Mouse (Mus musculus) MEL (cell line): ENCODE data around the gene Slf1. TPM values are rescaled to one million over a fixed set of nuclear protein-coding genes. Genes with fewer than 3 reads are reported as not detected.

Source experiments
- DNase-seq: peaks from one replicate; pipeline ENCODE4 v3.0.0; 2011; ENCODE audit warnings: low read depth, low spot score
- H3K27ac ChIP-seq: 2 replicates; pipeline ENCODE4 v1.5.1; 2012; ENCODE audit warnings: low read depth, mild to moderate bottlenecking, control low read depth, low read length, moderate library complexity; ENCODE audit not compliant: control insufficient read depth
- H3K27me3 ChIP-seq, 2 experiments: fragments of 150-350 bp in 1 of 2; sonication (generic) in 1 of 2; 2 replicates each; pipeline ENCODE4 v1.6.1; 2012; ENCODE audit warnings: low read length in 2 of 2, mild to moderate bottlenecking in 2 of 2, improper control_type of control experiment in 1 of 2, moderate library complexity in 1 of 2; ENCODE audit not compliant: insufficient read depth in 2 of 2, control insufficient read depth in 1 of 2
- H3K36me3 ChIP-seq, 2 experiments: 2 replicates each; pipeline ENCODE4 v1.6.1; 2012 to 2014; ENCODE audit warnings: low read length in 2 of 2, improper control_type of control experiment in 1 of 2, inconsistent platforms in 1 of 2, mild to moderate bottlenecking in 1 of 2; ENCODE audit not compliant: insufficient read depth in 2 of 2, control insufficient read depth in 1 of 2
- H3K4me1 ChIP-seq, 2 experiments: fragments of 150-350 bp in 1 of 2; sonication (generic) in 1 of 2; 2 replicates each; pipeline ENCODE4 v1.6.1; 2012; ENCODE audit warnings: low read length in 2 of 2, improper control_type of control experiment in 1 of 2, mild to moderate bottlenecking in 1 of 2; ENCODE audit not compliant: insufficient read depth in 2 of 2, control insufficient read depth in 1 of 2
- H3K4me3 ChIP-seq, 2 experiments: fragments of 150-350 bp in 1 of 2; sonication (generic) in 1 of 2; 2 replicates each; pipeline ENCODE4 v1.5.1; 2012; ENCODE audit warnings: low read depth in 2 of 2, low read length in 2 of 2, mild to moderate bottlenecking in 2 of 2, moderate library complexity in 2 of 2, control low read depth in 1 of 2, improper control_type of control experiment in 1 of 2; ENCODE audit not compliant: control insufficient read depth in 1 of 2, insufficient read depth in 1 of 2
- H3K79me2 ChIP-seq: 2 replicates; pipeline ENCODE4 v1.6.1; 2012; ENCODE audit warnings: mild to moderate bottlenecking, low read length, moderate library complexity; ENCODE audit not compliant: control insufficient read depth, poor library complexity, insufficient read depth
- H3K9ac ChIP-seq: 2 replicates; pipeline ENCODE4 v1.6.1; 2012; ENCODE audit warnings: low read depth, mild to moderate bottlenecking, control low read depth, low read length, moderate library complexity; ENCODE audit not compliant: control insufficient read depth, poor library complexity, severe bottlenecking
- H3K9me3 ChIP-seq: fragments of 150-350 bp; sonication (generic); replicated peaks from 2 replicates; pipeline ENCODE4 v1.6.1; 2012; ENCODE audit warnings: mild to moderate bottlenecking, low read length, improper control_type of control experiment, moderate library complexity; ENCODE audit not compliant: insufficient read depth
- BHLHE40 ChIP-seq: IDR thresholded peaks from 2 replicates; pipeline ENCODE4 v1.6.1; 2012; ENCODE audit warnings: low read depth, mild to moderate bottlenecking, inconsistent platforms, low read length, improper control_type of control experiment, borderline replicate concordance
- CHD1 ChIP-seq: IDR thresholded peaks from 2 replicates; pipeline ENCODE4 v1.6.1; 2012; ENCODE audit warnings: low read depth, mild to moderate bottlenecking, inconsistent platforms, low read length, improper control_type of control experiment
- CHD2 ChIP-seq: IDR thresholded peaks from 2 replicates; pipeline ENCODE4 v1.6.1; 2011; ENCODE audit warnings: low read length, improper control_type of control experiment
- E2F4 ChIP-seq: IDR thresholded peaks from 2 replicates; pipeline ENCODE4 v1.6.1; 2011; ENCODE audit warnings: low read depth, low read length, improper control_type of control experiment, borderline replicate concordance
- ELF1 ChIP-seq: IDR thresholded peaks from 2 replicates; pipeline ENCODE4 v1.6.1; 2014; ENCODE audit warnings: low read depth, mild to moderate bottlenecking, inconsistent platforms, low read length, improper control_type of control experiment, moderate library complexity
- ETS1 ChIP-seq: IDR thresholded peaks from 2 replicates; pipeline ENCODE4 v1.6.1; 2012; ENCODE audit warnings: low read depth, mild to moderate bottlenecking, inconsistent platforms, low read length, improper control_type of control experiment, moderate library complexity
- GABPA ChIP-seq: IDR thresholded peaks from 2 replicates; pipeline ENCODE4 v1.6.1; 2012; ENCODE audit warnings: low read depth, mild to moderate bottlenecking, inconsistent platforms, low read length, improper control_type of control experiment, moderate library complexity
- GATA1 ChIP-seq: IDR thresholded peaks from 2 replicates; pipeline ENCODE4 v1.6.1; 2011; ENCODE audit warnings: low read depth, low read length, improper control_type of control experiment
- HCFC1 ChIP-seq: IDR thresholded peaks from 2 replicates; pipeline ENCODE4 v1.6.1; 2012; ENCODE audit warnings: low read depth, mild to moderate bottlenecking, inconsistent platforms, low read length, improper control_type of control experiment, moderate library complexity
- KAT2A ChIP-seq: conservative IDR thresholded peaks from 2 replicates; pipeline ENCODE4 v1.6.1; 2012; ENCODE audit warnings: low read depth, low read length, improper control_type of control experiment, inconsistent platforms
- MAX ChIP-seq: IDR thresholded peaks from 2 replicates; pipeline ENCODE4 v1.6.1; 2011; ENCODE audit warnings: low read length, improper control_type of control experiment
- MYB ChIP-seq: IDR thresholded peaks from 2 replicates; pipeline ENCODE4 v1.6.1; 2011; ENCODE audit warnings: mild to moderate bottlenecking, low read depth, low read length, improper control_type of control experiment
- MYC ChIP-seq: IDR thresholded peaks from 2 replicates; pipeline ENCODE4 v1.6.1; 2011; ENCODE audit warnings: low read depth, mild to moderate bottlenecking, low read length, improper control_type of control experiment, moderate library complexity
- NRF1 ChIP-seq: IDR thresholded peaks from 2 replicates; pipeline ENCODE4 v1.6.1; 2014; ENCODE audit warnings: low read depth, mild to moderate bottlenecking, inconsistent platforms, low read length, improper control_type of control experiment, moderate library complexity; ENCODE audit not compliant: poor library complexity, insufficient read depth, severe bottlenecking
- POLR2A ChIP-seq, 2 experiments: IDR thresholded peaks; 2 replicates each; pipeline ENCODE4 v1.6.1; 2011 to 2012; ENCODE audit warnings: low read length in 2 of 2, mild to moderate bottlenecking in 2 of 2, control low read depth in 1 of 2, improper control_type of control experiment in 1 of 2, low read depth in 1 of 2, moderate library complexity in 1 of 2; ENCODE audit not compliant: control insufficient read depth in 1 of 2, insufficient read depth in 1 of 2, poor library complexity in 1 of 2
- POLR2AphosphoS2 ChIP-seq: IDR thresholded peaks from 2 replicates; pipeline ENCODE4 v1.6.1; 2011; ENCODE audit warnings: low read length, improper control_type of control experiment
- RAD21 ChIP-seq: IDR thresholded peaks from 2 replicates; pipeline ENCODE4 v1.6.1; 2011; ENCODE audit warnings: mild to moderate bottlenecking, low read depth, low read length, improper control_type of control experiment
- RCOR1 ChIP-seq: IDR thresholded peaks from 2 replicates; pipeline ENCODE4 v1.6.1; 2012; ENCODE audit warnings: low read depth, mild to moderate bottlenecking, inconsistent platforms, low read length, improper control_type of control experiment
- TAL1 ChIP-seq: IDR thresholded peaks from 2 replicates; pipeline ENCODE4 v1.6.1; 2012; ENCODE audit warnings: mild to moderate bottlenecking, inconsistent platforms, low read length, moderate library complexity, mixed read lengths
- TCF12 ChIP-seq: IDR thresholded peaks from 2 replicates; pipeline ENCODE4 v1.6.1; 2014; ENCODE audit warnings: low read depth, mild to moderate bottlenecking, inconsistent platforms, low read length, improper control_type of control experiment, moderate library complexity
- USF1 ChIP-seq: IDR thresholded peaks from 2 replicates; pipeline ENCODE4 v1.6.1; 2014; ENCODE audit warnings: low read depth, mild to moderate bottlenecking, inconsistent platforms, low read length, improper control_type of control experiment, moderate library complexity
- USF2 ChIP-seq, 2 experiments: IDR thresholded peaks; 2 replicates each; pipeline ENCODE4 v1.6.1; 2011 to 2012; ENCODE audit warnings: improper control_type of control experiment in 2 of 2, low read length in 2 of 2, borderline replicate concordance in 1 of 2, inconsistent platforms in 1 of 2, low read depth in 1 of 2, mild to moderate bottlenecking in 1 of 2; ENCODE audit not compliant: insufficient read depth in 1 of 2
- ZC3H11A ChIP-seq: IDR thresholded peaks from 2 replicates; pipeline ENCODE4 v1.6.1; 2012; ENCODE audit warnings: low read depth, mild to moderate bottlenecking, inconsistent platforms, low read length, improper control_type of control experiment
- ZKSCAN1 ChIP-seq: IDR thresholded peaks from 2 replicates; pipeline ENCODE4 v1.6.1; 2012; ENCODE audit warnings: low read depth, mild to moderate bottlenecking, inconsistent platforms, low read length, improper control_type of control experiment, moderate library complexity
- ZMIZ1 ChIP-seq: IDR thresholded peaks from 2 replicates; pipeline ENCODE4 v1.6.1; 2012; ENCODE audit warnings: low read depth, mild to moderate bottlenecking, inconsistent platforms, low read length, improper control_type of control experiment, moderate library complexity
- ZNF384 ChIP-seq: IDR thresholded peaks from 2 replicates; pipeline ENCODE4 v1.6.1; 2012; ENCODE audit warnings: low read depth, mild to moderate bottlenecking, inconsistent platforms, low read length, improper control_type of control experiment
- polyA plus RNA-seq, 2 experiments: library from polyadenylated mRNA; stranded (reverse) in 1 of 2; unstranded in 1 of 2; fragments of >175 nt in 1 of 2; fragments of >200 nt in 1 of 2; gene quantifications; 2 replicates each; pipeline versions ENCODE4 v1.2.1 to v1.2.4; 2012; ENCODE audit warnings: low replicate concordance in 2 of 2, low read depth in 1 of 2; ENCODE audit not compliant: insufficient read length in 2 of 2, insufficient read depth in 1 of 2, missing spikeins in 1 of 2
- total RNA-seq: library from RNA; depleted of rRNA; stranded (reverse); fragments of 300-350 nt; gene quantifications from 2 replicates; pipeline ENCODE4 v1.2.3, GENCODE M21; 2012

The Slf1 gene
- total and polyA plus RNA-seq, 3 experiments = 16.9 to 20.9 TPM; not detected in 1

GRCm38 (mm10) chr13:77177931-77178330 lies 42.7 kb upstream of the Slf1 start:
- H3K9ac ChIP-seq = no peak overlapping the region
- H3K4me1 ChIP-seq = no peaks in the 10 kb centered on the region; a peak in 1 of 4 replicates
- H3K79me2 ChIP-seq = no peaks in the 10 kb centered on the region
- H3K27me3 ChIP-seq = no peaks in the 10 kb centered on the region
- no peak overlapping the region for H3K4me3 ChIP-seq
- H3K27ac ChIP-seq = no peak overlapping the region
- no peak for DNase-seq
- no peaks in the 10 kb centered on the region for H3K9me3 ChIP-seq
- peaks cover 0 to 3% of the 10 kb centered on the region in 2 experiments; a peak in 2 of 4 replicates for H3K36me3 ChIP-seq
- TF ChIP-seq RAD21 (no peak), POLR2A (IDR thresholded peaks at IDR 0.05; ENCODE audit: control insufficient read depth in 1 of 2, insufficient read depth in 1 of 2, low read depth in 1 of 2, low read length in 2 of 2, poor library complexity in 1 of 2) (no peak), CHD2 (no peak), RCOR1 (no peak), NRF1 (no peak), TAL1 (no peak), ZMIZ1 (no peak), MAX (no peak), TCF12 (no peak), BHLHE40 (no peak), E2F4 (no peak), ZNF384 (no peak), POLR2AphosphoS2 (no peak), ETS1 (no peak), ZKSCAN1 (no peak), HCFC1 (no peak), ELF1 (no peak), USF1 (no peak), GATA1 (no peak), MYC (no peak)

GRCm38 (mm10) chr13:77140890-77141289 lies 5.6 kb upstream of the Slf1 start:
- H3K9me3 ChIP-seq = no peaks in the 10 kb centered on the region
- peaks cover 0 to 2% of the 10 kb centered on the region in 2 experiments; a peak in 2 of 4 replicates for H3K4me1 ChIP-seq
- H3K36me3 ChIP-seq = peaks cover 0 to 5% of the 10 kb centered on the region in 2 experiments; a peak in 2 of 4 replicates
- no peaks in the 10 kb centered on the region; the same call in 1 of the 2 replicates for H3K79me2 ChIP-seq
- TF ChIP-seq E2F4 = no peak
- no peak for TF ChIP-seq BHLHE40
- no peak for TF ChIP-seq MYC
- TF ChIP-seq ZKSCAN1 = no peak
- TF ChIP-seq USF2 (IDR thresholded peaks at IDR 0.05; ENCODE audit: borderline replicate concordance in 1 of 2, insufficient read depth in 1 of 2, low read depth in 1 of 2, low read length in 2 of 2) = no peak
- TF ChIP-seq RCOR1 = no peak
- no peak for TF ChIP-seq GABPA
- TF ChIP-seq RAD21 = no peak
- TF ChIP-seq NRF1 = no peak
- no peak for TF ChIP-seq CHD1
- TF ChIP-seq MYB = no peak
- no peak for TF ChIP-seq TAL1
- TF ChIP-seq HCFC1 = no peak
- TF ChIP-seq KAT2A = no peak
- TF ChIP-seq ZMIZ1 = no peak
- no peak for TF ChIP-seq ZC3H11A
- H3K27ac ChIP-seq = no peak overlapping the region
- H3K27me3 ChIP-seq = no peaks in the 10 kb centered on the region
- no peak overlapping the region for H3K9ac ChIP-seq
- DNase-seq = no peak
- no peak overlapping the region for H3K4me3 ChIP-seq
